Mouse (Mus musculus) adrenal gland, adult 8-10 months (tissue): ENCODE data around the gene Msx2. TPM values are rescaled to one million over a fixed set of nuclear protein-coding genes. Genes with fewer than 3 reads are reported as not detected.

Source experiments
- DNase-seq: peaks from one replicate; pipeline ENCODE4 v3.0.0; 2022
- total RNA-seq, 4 experiments: library from RNA; stranded (reverse); gene quantifications; 2 replicates each; pipeline ENCODE4 v1.2.4; 2022

Msx2 gene
- 1 to 10 TPM; 1.2 to 1.5 (median 1.4) TPM for total RNA-seq

- peak; percentile 69 for DNase-seq
These were observed at the start of gene Msx2 for GRCm38 (mm10) chr13:53472614-53473124. Gene Msx2, minus strand, starts transcription at chr13:53473074.

- no peak for DNase-seq
These were observed 48.6 kb upstream of the Msx2 start for GRCm38 (mm10) chr13:53521468-53521867.

GRCm38 (mm10) chr13:53520343-53520937, 47.6 kb upstream of the Msx2 start:
- no peak for DNase-seq

GRCm38 (mm10) chr13:53519727-53520126, 46.9 kb upstream of the Msx2 start:
- DNase-seq = no peak

GRCm38 (mm10) chr13:53518306-53518705, 45.4 kb upstream of the Msx2 start:
- no peak for DNase-seq

- no peak for DNase-seq
These were observed 41.7 kb upstream of the Msx2 start for GRCm38 (mm10) chr13:53514574-53514973.

- no peak for DNase-seq
These were observed 38.5 kb upstream of the Msx2 start for GRCm38 (mm10) chr13:53511366-53511765.

GRCm38 (mm10) chr13:53502406-53502805, 29.5 kb upstream of the Msx2 start:
- no peak for DNase-seq

- no peak for DNase-seq
These were observed 28.8 kb upstream of the Msx2 start for GRCm38 (mm10) chr13:53501561-53502253.

GRCm38 (mm10) chr13:53501057-53501456, 28.2 kb upstream of the Msx2 start:
- no peak for DNase-seq

GRCm38 (mm10) chr13:53486512-53486911, 13.6 kb upstream of the Msx2 start:
- DNase-seq = no peak

GRCm38 (mm10) chr13:53475701-53476188, 2.9 kb upstream of the Msx2 start:
- peak; percentile 12 for DNase-seq

GRCm38 (mm10) chr13:53474491-53474890, 1.6 kb upstream of the Msx2 start:
- no peak for DNase-seq

- no peak for DNase-seq
These were observed 1.1 kb upstream of the Msx2 start for GRCm38 (mm10) chr13:53473991-53474390.

- no peak for DNase-seq
These were observed 417 bp upstream of the Msx2 start for GRCm38 (mm10) chr13:53473291-53473690.

GRCm38 (mm10) chr13:53471926-53472613, 804 bp downstream of the Msx2 start:
- peak; percentile 14 for DNase-seq

GRCm38 (mm10) chr13:53471411-53471810, 1.5 kb downstream of the Msx2 start:
- DNase-seq = no peak

- no peak for DNase-seq
These were observed 2.3 kb downstream of the Msx2 start for GRCm38 (mm10) chr13:53470437-53471151.

- no peak for DNase-seq
These were observed 3.1 kb downstream of the Msx2 start for GRCm38 (mm10) chr13:53469756-53470155.

- DNase-seq = no peak
These were observed 4.7 kb downstream of the Msx2 start for GRCm38 (mm10) chr13:53468171-53468570.

GRCm38 (mm10) chr13:53466189-53466866, 6.5 kb downstream of the Msx2 start:
- DNase-seq = no peak
